Mouse (Mus musculus) forebrain, embryonic 14.5 days (tissue): ENCODE results near the gene Cabin1. TPM values are rescaled to one million over a fixed set of nuclear protein-coding genes. Genes with fewer than 3 reads are reported as not detected.

Experiments
- ATAC-seq: fragments of 200-750 bp; cut with Nextera tagmentation; 2 replicates; pipeline ENCODE4 v1.8.0; 2017; ENCODE audit warnings: mild to moderate bottlenecking, moderate library complexity
- DNase-seq: peaks from one replicate; pipeline ENCODE4 v3.0.0-alpha.2; 2015; ENCODE audit warnings: low spot score
- H3K27ac ChIP-seq: fragments of 300-500 bp; sonication (generic); 2 replicates; pipeline ENCODE4 v1.5.1; 2014; ENCODE audit warnings: low read depth, mild to moderate bottlenecking, control low read depth, low read length, moderate library complexity
- H3K27me3 ChIP-seq: fragments of 300-500 bp; sonication (generic); replicated peaks from 2 replicates; pipeline ENCODE4 v1.6.1; 2014; ENCODE audit warnings: low read length, control low read depth, mixed read lengths; ENCODE audit not compliant: control insufficient read depth, insufficient read depth
- H3K36me3 ChIP-seq: fragments of 300-500 bp; sonication (generic); 2 replicates; pipeline ENCODE4 v1.6.1; 2014; ENCODE audit warnings: low read length, control low read depth; ENCODE audit not compliant: control insufficient read depth, insufficient read depth
- H3K4me1 ChIP-seq: fragments of 300-500 bp; sonication (generic); 2 replicates; pipeline ENCODE4 v1.6.1; 2014; ENCODE audit warnings: antibody characterized with exemption, low read length, control low read depth; ENCODE audit not compliant: control insufficient read depth, insufficient read depth
- H3K4me2 ChIP-seq: fragments of 300-500 bp; sonication (generic); 2 replicates; pipeline ENCODE4 v1.6.1; 2014; ENCODE audit warnings: mild to moderate bottlenecking, control low read depth, low read length
- H3K4me3 ChIP-seq: fragments of 300-500 bp; sonication (generic); 2 replicates; pipeline ENCODE4 v1.5.1; 2014; ENCODE audit warnings: low read depth, low read length, control low read depth
- H3K9ac ChIP-seq: fragments of 300-500 bp; sonication (generic); 2 replicates; pipeline ENCODE4 v1.6.1; 2014; ENCODE audit warnings: mild to moderate bottlenecking, low read length, control low read depth, moderate library complexity
- H3K9me3 ChIP-seq: fragments of 300-500 bp; sonication (generic); replicated peaks from 2 replicates; pipeline ENCODE4 v1.6.1; 2016; ENCODE audit warnings: low read length, control low read depth, mixed read lengths; ENCODE audit not compliant: control insufficient read depth
- WGBS: fragments of 180-500 bp; shearing (Covaris S2); extraction: QIAGEN DNeasy Blood & Tissue Kit; methylation state at CpG from one replicate; pipeline ENCODE4 v1.1.7; 2014; 5-methylcytosine and 5-hydroxymethylcytosine counted together
- polyA plus RNA-seq: library from polyadenylated mRNA; unstranded; fragments of >200 nt; fragmentation: Nextera tagmentation; extraction: Ambion mirVana; gene quantifications from 2 replicates; pipeline ENCODE4 v1.2.1, GENCODE M21; 2014

Cabin1 gene
- polyA plus RNA-seq, 1 experiment from 2014 or later, result 32.0 TPM

GRCm38 (mm10) chr10:75744017-75744416 lies 20.1 kb downstream of the Cabin1 start:
- H3K9ac ChIP-seq, result no peak overlapping the region
- peak overlapping the region; percentile 70 for H3K27ac ChIP-seq
- WGBS, result 42% methylated on average over 3 of the region's 3 CpGs
- DNase-seq (peak; percentile 94), ATAC-seq (peak; percentile 94)
- no peaks in the 10 kb centered on the region for H3K9me3 ChIP-seq
- peaks cover 76% of the 10 kb centered on the region for H3K36me3 ChIP-seq
- H3K4me1 ChIP-seq, result no peaks in the 10 kb centered on the region
- H3K4me2 ChIP-seq, result no peak overlapping the region
- no peaks in the 10 kb centered on the region for H3K27me3 ChIP-seq
- H3K4me3 ChIP-seq, result no peak overlapping the region

- WGBS, result 84% methylated on average over 12 of the region's 12 CpGs
- Histone ChIP-seq H3K36me3 (peaks cover 78% of the 10 kb centered on the region), H3K27me3 (no peaks in the 10 kb centered on the region), H3K9ac (no peak overlapping the region), H3K4me3 (no peak overlapping the region), H3K9me3 (no peaks in the 10 kb centered on the region), H3K4me1 (no peaks in the 10 kb centered on the region), H3K27ac (peak overlapping the region; percentile 69; the same call in 1 of the 2 replicates), H3K4me2 (no peak overlapping the region)
- ATAC-seq, result peak; percentile 70; the same call in 1 of the 2 replicates
- DNase-seq, result peak; percentile 56
Measured at GRCm38 (mm10) chr10:75743369-75743768, 20.8 kb downstream of the Cabin1 start.

GRCm38 (mm10) chr10:75740866-75741265 lies 23.3 kb downstream of the Cabin1 start:
- Histone ChIP-seq H3K36me3 (peaks cover 76% of the 10 kb centered on the region), H3K9ac (no peak overlapping the region), H3K9me3 (no peaks in the 10 kb centered on the region), H3K4me3 (no peak overlapping the region), H3K4me2 (no peak overlapping the region), H3K4me1 (no peaks in the 10 kb centered on the region), H3K27me3 (no peaks in the 10 kb centered on the region), H3K27ac (no peak overlapping the region)
- DNase-seq, result no peak
- 99% methylated on average over 3 of the region's 3 CpGs for WGBS
- ATAC-seq, result no peak

- H3K4me2 ChIP-seq, result no peak overlapping the region
- no peaks in the 10 kb centered on the region for H3K9me3 ChIP-seq
- peaks cover 81% of the 10 kb centered on the region for H3K36me3 ChIP-seq
- WGBS, result 94% methylated on average over 7 of the region's 7 CpGs
- H3K4me1 ChIP-seq, result no peaks in the 10 kb centered on the region
- H3K4me3 ChIP-seq, result no peak overlapping the region
- no peak overlapping the region for H3K27ac ChIP-seq
- H3K27me3 ChIP-seq, result no peaks in the 10 kb centered on the region
- ATAC-seq (no peak), DNase-seq (no peak)
- no peak overlapping the region for H3K9ac ChIP-seq
Measured at GRCm38 (mm10) chr10:75725449-75725848, 38.7 kb downstream of the Cabin1 start.

- H3K9ac ChIP-seq, result no peak overlapping the region
- no peak overlapping the region for H3K27ac ChIP-seq
- no peaks in the 10 kb centered on the region for H3K4me1 ChIP-seq
- 95% methylated on average over 5 of the region's 5 CpGs for WGBS
- H3K9me3 ChIP-seq, result no peaks in the 10 kb centered on the region
- DNase-seq, result no peak
- H3K4me2 ChIP-seq, result no peak overlapping the region
- peaks cover 84% of the 10 kb centered on the region for H3K36me3 ChIP-seq
- no peak overlapping the region for H3K4me3 ChIP-seq
- ATAC-seq, result no peak
- H3K27me3 ChIP-seq, result no peaks in the 10 kb centered on the region
Measured at GRCm38 (mm10) chr10:75720215-75720614, 43.9 kb downstream of the Cabin1 start.

- Histone ChIP-seq H3K4me2 (no peak overlapping the region), H3K27me3 (no peaks in the 10 kb centered on the region), H3K4me3 (no peak overlapping the region), H3K27ac (no peak overlapping the region), H3K4me1 (no peaks in the 10 kb centered on the region), H3K36me3 (peaks cover 77% of the 10 kb centered on the region), H3K9me3 (no peaks in the 10 kb centered on the region), H3K9ac (no peak overlapping the region)
- ATAC-seq (no peak), DNase-seq (no peak)
- 89% methylated on average over 3 of the region's 3 CpGs for WGBS
Measured at GRCm38 (mm10) chr10:75714795-75715194, 49.3 kb downstream of the Cabin1 start.

GRCm38 (mm10) chr10:75713026-75713425 lies 51.1 kb downstream of the Cabin1 start:
- Histone ChIP-seq H3K9me3 (no peaks in the 10 kb centered on the region), H3K27ac (no peak overlapping the region), H3K27me3 (no peaks in the 10 kb centered on the region), H3K4me2 (no peak overlapping the region), H3K4me1 (no peaks in the 10 kb centered on the region), H3K9ac (no peak overlapping the region), H3K36me3 (peaks cover 76% of the 10 kb centered on the region), H3K4me3 (no peak overlapping the region)
- 93% methylated on average over 11 of the region's 11 CpGs for WGBS
- DNase-seq, result no peak
- ATAC-seq, result no peak

GRCm38 (mm10) chr10:75710210-75710609 lies 53.9 kb downstream of the Cabin1 start:
- WGBS, result 89% methylated on average over 2 of the region's 2 CpGs
- H3K4me2 ChIP-seq, result no peak overlapping the region
- H3K9ac ChIP-seq, result no peak overlapping the region
- ATAC-seq (no peak), DNase-seq (no peak)
- no peaks in the 10 kb centered on the region for H3K9me3 ChIP-seq
- H3K27ac ChIP-seq, result no peak overlapping the region
- no peaks in the 10 kb centered on the region for H3K27me3 ChIP-seq
- H3K4me3 ChIP-seq, result no peak overlapping the region
- H3K36me3 ChIP-seq, result peaks cover 57% of the 10 kb centered on the region
- H3K4me1 ChIP-seq, result peaks cover 1% of the 10 kb centered on the region; the same call in 1 of the 2 replicates

- Histone ChIP-seq H3K27me3 (no peaks in the 10 kb centered on the region), H3K4me3 (no peak overlapping the region), H3K36me3 (peaks cover 52% of the 10 kb centered on the region), H3K27ac (no peak overlapping the region), H3K9me3 (no peaks in the 10 kb centered on the region), H3K4me2 (no peak overlapping the region), H3K4me1 (peaks cover 10% of the 10 kb centered on the region), H3K9ac (no peak overlapping the region)
- whole genome bisulfite sequencing, result 91% methylated on average over 9 of the region's 9 CpGs
- DNase-seq (no peak), ATAC-seq (no peak)
Measured at GRCm38 (mm10) chr10:75709261-75709660, 54.9 kb downstream of the Cabin1 start.
